Mouse (Mus musculus) MEL (cell line): ENCODE results near the gene Vstm2l.

Experiments used
- CHD2 ChIP-seq: IDR thresholded peaks from 2 replicates; pipeline ENCODE4 v1.6.1; 2011; ENCODE audit warnings: low read length, improper control_type of control experiment
- CTCF ChIP-seq, 3 experiments: IDR thresholded peaks in 2 of 3; conservative IDR thresholded peaks in 1 of 3; 2 replicates each; pipeline ENCODE4 v1.5.1; 2011 to 2012; ENCODE audit warnings: low read length in 3 of 3, low read depth in 2 of 3, mild to moderate bottlenecking in 2 of 3, improper control_type of control experiment in 1 of 3, inconsistent platforms in 1 of 3, mixed read lengths in 1 of 3, moderate library complexity in 1 of 3; ENCODE audit not compliant: control insufficient read depth in 1 of 3, insufficient read depth in 1 of 3, poor library complexity in 1 of 3, severe bottlenecking in 1 of 3
- HCFC1 ChIP-seq: IDR thresholded peaks from 2 replicates; pipeline ENCODE4 v1.6.1; 2012; ENCODE audit warnings: low read depth, mild to moderate bottlenecking, inconsistent platforms, low read length, improper control_type of control experiment, moderate library complexity
- MAX ChIP-seq: IDR thresholded peaks from 2 replicates; pipeline ENCODE4 v1.6.1; 2011; ENCODE audit warnings: low read length, improper control_type of control experiment
- POLR2A ChIP-seq, 2 experiments: IDR thresholded peaks; 2 replicates each; pipeline ENCODE4 v1.6.1; 2011 to 2012; ENCODE audit warnings: low read length in 2 of 2, mild to moderate bottlenecking in 2 of 2, control low read depth in 1 of 2, improper control_type of control experiment in 1 of 2, low read depth in 1 of 2, moderate library complexity in 1 of 2; ENCODE audit not compliant: control insufficient read depth in 1 of 2, insufficient read depth in 1 of 2, poor library complexity in 1 of 2
- POLR2AphosphoS2 ChIP-seq: IDR thresholded peaks from 2 replicates; pipeline ENCODE4 v1.6.1; 2011; ENCODE audit warnings: low read length, improper control_type of control experiment

GRCm38 (mm10) chr2:157897131-157897530 lies 17.3 kb upstream of the Vstm2l start:
- no peak for TF ChIP-seq POLR2A (IDR thresholded peaks at IDR 0.05; ENCODE audit: control insufficient read depth in 1 of 2, insufficient read depth in 1 of 2, low read depth in 1 of 2, low read length in 2 of 2, poor library complexity in 1 of 2)
- TF ChIP-seq CHD2: no peak
- no peak for TF ChIP-seq HCFC1
- no peak for TF ChIP-seq MAX
- no peak for TF ChIP-seq CTCF (IDR thresholded peaks at IDR 0.05 in 2 of 3, conservative IDR thresholded peaks at IDR 0.05 in 1 of 3; ENCODE audit: control insufficient read depth in 1 of 3, insufficient read depth in 1 of 3, low read depth in 2 of 3, low read length in 3 of 3, poor library complexity in 1 of 3, severe bottlenecking in 1 of 3)
- TF ChIP-seq POLR2AphosphoS2: no peak
